Mouse (Mus musculus) limb, embryonic 14.5 days (tissue): ENCODE results near the gene Abtb2. TPM values are rescaled to one million over a fixed set of nuclear protein-coding genes. Genes with fewer than 3 reads are reported as not detected.

Source experiments
- ATAC-seq: fragments of 200-750 bp; cut with Nextera tagmentation; 2 replicates; pipeline ENCODE4 v1.8.0; 2017; ENCODE audit warnings: low read depth, moderate number of reproducible peaks, moderate TSS enrichment; ENCODE audit not compliant: low FRiP score
- DNase-seq: peaks from one replicate; pipeline ENCODE4 v3.0.0-alpha.2; 2015; ENCODE audit warnings: low spot score
- H3K27ac ChIP-seq: fragments of 300-500 bp; sonication (generic); replicated peaks from 2 replicates; pipeline ENCODE4 v1.5.1; 2014; ENCODE audit warnings: low read depth, mild to moderate bottlenecking, low read length, moderate library complexity, mixed read lengths
- H3K27me3 ChIP-seq: fragments of 300-500 bp; sonication (generic); 2 replicates; pipeline ENCODE4 v1.6.1; 2014; ENCODE audit warnings: low read length, mixed read lengths; ENCODE audit not compliant: control insufficient read depth, insufficient read depth
- H3K36me3 ChIP-seq: fragments of 300-500 bp; sonication (generic); 2 replicates; pipeline ENCODE4 v1.6.1; 2014; ENCODE audit warnings: mild to moderate bottlenecking, low read length, moderate library complexity, mixed read lengths; ENCODE audit not compliant: control insufficient read depth, insufficient read depth
- H3K4me1 ChIP-seq: fragments of 300-500 bp; sonication (generic); 2 replicates; pipeline ENCODE4 v1.6.1; 2014; ENCODE audit warnings: antibody characterized with exemption, low read length, mixed read lengths; ENCODE audit not compliant: control insufficient read depth, insufficient read depth
- H3K4me2 ChIP-seq: fragments of 300-500 bp; sonication (generic); replicated peaks from 2 replicates; pipeline ENCODE4 v1.6.1; 2014; ENCODE audit warnings: low read depth, mild to moderate bottlenecking, low read length, moderate library complexity; ENCODE audit not compliant: severe bottlenecking
- H3K4me3 ChIP-seq: fragments of 300-500 bp; sonication (generic); replicated peaks from 2 replicates; pipeline ENCODE4 v1.5.1; 2014; ENCODE audit warnings: low read length
- H3K9ac ChIP-seq: fragments of 300-500 bp; sonication (generic); 2 replicates; pipeline ENCODE4 v1.6.1; 2014; ENCODE audit warnings: mild to moderate bottlenecking, low read depth, low read length, moderate library complexity; ENCODE audit not compliant: severe bottlenecking
- H3K9me3 ChIP-seq: fragments of 300-500 bp; sonication (generic); 2 replicates; pipeline ENCODE4 v1.6.1; 2016; ENCODE audit warnings: low read length; ENCODE audit not compliant: control insufficient read depth
- POLR2A ChIP-seq: fragments of 200-500 bp; IDR thresholded peaks from 2 replicates; pipeline ENCODE4 v1.8.0; 2012; ENCODE audit warnings: inconsistent platforms, mild to moderate bottlenecking, moderate library complexity, borderline replicate concordance; ENCODE audit not compliant: insufficient read depth, insufficient read length; ENCODE audit errors: extremely low read depth
- WGBS: fragments of 180-500 bp; shearing (Covaris S2); extraction: QIAGEN DNeasy Blood & Tissue Kit; methylation state at CpG from one replicate; pipeline ENCODE4 v1.1.7; 2014; 5-methylcytosine and 5-hydroxymethylcytosine counted together
- polyA plus RNA-seq, 2 experiments: library from polyadenylated mRNA; depleted of rRNA in 1 of 2; stranded (reverse) in 1 of 2; unstranded in 1 of 2; fragments of >200 nt; fragmentation: Nextera tagmentation in 1 of 2; extraction: Ambion mirVana in 1 of 2; gene quantifications; 2 replicates each; pipeline versions ENCODE4 v1.2.1 to v1.2.3; 2012 to 2014

Abtb2 gene
- polyA plus RNA-seq, 2 experiments: 15.6 to 22.7 TPM

GRCm38 (mm10) chr2:103605805-103606498 is 39.8 kb downstream of the Abtb2 start:
- no peak for TF ChIP-seq POLR2A
- Histone ChIP-seq H3K27me3 (no peaks in the 10 kb centered on the region), H3K36me3 (no peaks in the 10 kb centered on the region), H3K4me3 (no peak overlapping the region), H3K9me3 (no peaks in the 10 kb centered on the region), H3K4me1 (peaks cover 33% of the 10 kb centered on the region), H3K4me2 (no peak overlapping the region), H3K9ac (no peak overlapping the region), H3K27ac (no peak overlapping the region)
- no peak for ATAC-seq
- DNase-seq: no peak
- WGBS: 90% methylated on average over 4 of the region's 4 CpGs

DNA sequence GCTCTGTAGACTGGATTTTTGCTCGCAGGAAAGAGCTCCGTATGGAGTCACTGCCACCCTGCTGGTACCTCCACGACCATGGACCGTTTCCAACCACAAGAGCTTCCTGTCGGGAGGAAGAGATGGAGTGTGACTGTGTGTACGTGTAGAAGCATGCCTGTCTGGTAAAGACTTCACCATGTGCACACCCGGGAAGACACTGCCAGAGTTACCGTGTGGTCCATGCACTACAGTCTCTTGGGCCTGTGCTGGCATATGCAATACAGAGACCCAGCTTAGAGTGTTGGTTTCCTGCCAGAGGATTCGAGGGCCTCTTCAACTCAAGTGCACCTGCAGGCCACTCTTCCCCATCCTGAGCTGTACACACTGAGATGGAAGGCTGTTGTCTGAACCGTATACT is 41.8 kb downstream of the Abtb2 start:
- no peak overlapping the region for H3K4me2 ChIP-seq
- H3K4me3 ChIP-seq: no peak overlapping the region
- no peak overlapping the region for H3K27ac ChIP-seq
- H3K9ac ChIP-seq: no peak overlapping the region
- DNase-seq (no peak), ATAC-seq (no peak)
- H3K36me3 ChIP-seq: no peaks in the 10 kb centered on the region
- no peak for TF ChIP-seq POLR2A
- peaks cover 20% of the 10 kb centered on the region; the same call in 1 of the 2 replicates for H3K4me1 ChIP-seq
- no peaks in the 10 kb centered on the region for H3K27me3 ChIP-seq
- H3K9me3 ChIP-seq: no peaks in the 10 kb centered on the region
- WGBS: 64% methylated on average over 10 of the region's 10 CpGs

- Histone ChIP-seq H3K27ac (no peak overlapping the region), H3K9me3 (no peaks in the 10 kb centered on the region), H3K4me2 (no peak overlapping the region), H3K27me3 (no peaks in the 10 kb centered on the region), H3K4me1 (peaks cover 19% of the 10 kb centered on the region; the same call in 1 of the 2 replicates), H3K9ac (no peak overlapping the region), H3K36me3 (no peaks in the 10 kb centered on the region), H3K4me3 (no peak overlapping the region)
- ATAC-seq: no peak
- 31% methylated on average over 1 of the region's 1 CpGs for WGBS
- TF ChIP-seq POLR2A: no peak
- DNase-seq: no peak
Measured at GRCm38 (mm10) chr2:103608947-103609346, 42.8 kb downstream of the Abtb2 start.

- no peak for DNase-seq
- Histone ChIP-seq H3K9me3 (no peaks in the 10 kb centered on the region), H3K27me3 (no peaks in the 10 kb centered on the region), H3K27ac (no peak overlapping the region), H3K36me3 (no peaks in the 10 kb centered on the region), H3K9ac (no peak overlapping the region), H3K4me2 (no peak overlapping the region), H3K4me3 (no peak overlapping the region), H3K4me1 (peaks cover 19% of the 10 kb centered on the region; the same call in 1 of the 2 replicates)
- no peak for ATAC-seq
- TF ChIP-seq POLR2A: no peak
- 50% methylated on average over 3 of the region's 3 CpGs for WGBS
Measured at GRCm38 (mm10) chr2:103609499-103609898, 43.4 kb downstream of the Abtb2 start.

GRCm38 (mm10) chr2:103610831-103611535 is 44.9 kb downstream of the Abtb2 start:
- H3K36me3 ChIP-seq: no peaks in the 10 kb centered on the region
- DNase-seq (no peak), ATAC-seq (no peak)
- no peak for TF ChIP-seq POLR2A
- WGBS: 78% methylated on average over 8 of the region's 8 CpGs
- H3K9ac ChIP-seq: no peak overlapping the region
- no peak overlapping the region for H3K27ac ChIP-seq
- H3K4me2 ChIP-seq: no peak overlapping the region
- H3K9me3 ChIP-seq: no peaks in the 10 kb centered on the region
- H3K4me3 ChIP-seq: no peak overlapping the region
- no peaks in the 10 kb centered on the region for H3K27me3 ChIP-seq
- peaks cover 19% of the 10 kb centered on the region; the same call in 1 of the 2 replicates for H3K4me1 ChIP-seq
